Mouse (Mus musculus): Measurements from ENCODE around the gene Rheb.

Gene Rheb

GRCm38 (mm10) chr5:24873221-24873620 lies 30.8 kb upstream of the Rheb start:
- H3K27me3 ChIP-seq (ENCODE audit: insufficient read depth, low read length): no peaks in the 10 kb centered on the region
- peaks cover 18% of the 10 kb centered on the region for H3K36me3 ChIP-seq (ENCODE audit: insufficient read depth, low read length)
- H3K9me3 ChIP-seq (ENCODE audit: low read length): no peaks in the 10 kb centered on the region
- no peak overlapping the region for H3K4me3 ChIP-seq (replicated peaks; ENCODE audit: low read length)
- peaks cover 11% of the 10 kb centered on the region; the same call in 1 of the 2 replicates for H3K4me1 ChIP-seq (replicated peaks; ENCODE audit: low read depth, low read length)
- TF ChIP-seq POU5F1 (IDR thresholded peaks at IDR 0.05; ENCODE audit: borderline replicate concordance, low read length): no peak
- no peak for TF ChIP-seq CTCF (conservative IDR thresholded peaks at IDR 0.05; ENCODE audit: low read length)
- no peak for TF ChIP-seq NANOG (IDR thresholded peaks at IDR 0.05; ENCODE audit: borderline replicate concordance, low read length)

GRCm38 (mm10) chr5:24871276-24871675 lies 28.9 kb upstream of the Rheb start:
- H3K9me3 ChIP-seq (ENCODE audit: low read length): no peaks in the 10 kb centered on the region
- peaks cover 11% of the 10 kb centered on the region; the same call in 1 of the 2 replicates for H3K4me1 ChIP-seq (replicated peaks; ENCODE audit: low read depth, low read length)
- H3K27me3 ChIP-seq (ENCODE audit: insufficient read depth, low read length): no peaks in the 10 kb centered on the region
- no peak for TF ChIP-seq CTCF (conservative IDR thresholded peaks at IDR 0.05; ENCODE audit: low read length)
- TF ChIP-seq NANOG (IDR thresholded peaks at IDR 0.05; ENCODE audit: borderline replicate concordance, low read length): no peak
- TF ChIP-seq POU5F1 (IDR thresholded peaks at IDR 0.05; ENCODE audit: borderline replicate concordance, low read length): no peak
- no peak overlapping the region for H3K4me3 ChIP-seq (replicated peaks; ENCODE audit: low read length)
- peaks cover 21% of the 10 kb centered on the region for H3K36me3 ChIP-seq (ENCODE audit: insufficient read depth, low read length)

GRCm38 (mm10) chr5:24869796-24870289 lies 27.4 kb upstream of the Rheb start:
- no peaks in the 10 kb centered on the region for H3K9me3 ChIP-seq (ENCODE audit: low read length)
- no peaks in the 10 kb centered on the region for H3K27me3 ChIP-seq (ENCODE audit: insufficient read depth, low read length)
- 0 out of 2 replicates have a peak overlapping the region, but pooled peaks have one; percentile 27 for H3K4me3 ChIP-seq (replicated peaks; ENCODE audit: low read length)
- H3K36me3 ChIP-seq (ENCODE audit: insufficient read depth, low read length): peaks cover 10% of the 10 kb centered on the region
- peaks cover 11% of the 10 kb centered on the region; the same call in 1 of the 2 replicates for H3K4me1 ChIP-seq (replicated peaks; ENCODE audit: low read depth, low read length)
- TF ChIP-seq POU5F1 (IDR thresholded peaks at IDR 0.05; ENCODE audit: borderline replicate concordance, low read length) (no peak), NANOG (IDR thresholded peaks at IDR 0.05; ENCODE audit: borderline replicate concordance, low read length) (no peak), CTCF (conservative IDR thresholded peaks at IDR 0.05; ENCODE audit: low read length) (no peak)

- Histone ChIP-seq H3K27me3 (ENCODE audit: insufficient read depth, low read length) (no peaks in the 10 kb centered on the region), H3K36me3 (ENCODE audit: insufficient read depth, low read length) (peaks cover 9% of the 10 kb centered on the region), H3K9me3 (ENCODE audit: low read length) (no peaks in the 10 kb centered on the region), H3K4me3 (replicated peaks; ENCODE audit: low read length) (no peak overlapping the region), H3K4me1 (replicated peaks; ENCODE audit: low read depth, low read length) (peaks cover 7% of the 10 kb centered on the region; the same call in 1 of the 2 replicates)
- TF ChIP-seq POU5F1 (IDR thresholded peaks at IDR 0.05; ENCODE audit: borderline replicate concordance, low read length): no peak
Measured at GRCm38 (mm10) chr5:24863804-24864203, 21.4 kb upstream of the Rheb start.

- TF ChIP-seq POU5F1 (IDR thresholded peaks at IDR 0.05; ENCODE audit: borderline replicate concordance, low read length): no peak
- TF ChIP-seq CTCF (conservative IDR thresholded peaks at IDR 0.05; ENCODE audit: low read length): no peak
- TF ChIP-seq NANOG (IDR thresholded peaks at IDR 0.05; ENCODE audit: borderline replicate concordance, low read length): no peak
- no peaks in the 10 kb centered on the region for H3K36me3 ChIP-seq (ENCODE audit: insufficient read depth, low read length)
- no peak overlapping the region for H3K4me3 ChIP-seq (replicated peaks; ENCODE audit: low read length)
Measured at GRCm38 (mm10) chr5:24861449-24861930, 19.1 kb upstream of the Rheb start.

GRCm38 (mm10) chr5:24860635-24861448 lies 18.4 kb upstream of the Rheb start:
- H3K27me3 ChIP-seq (ENCODE audit: insufficient read depth, low read length): no peaks in the 10 kb centered on the region
- TF ChIP-seq NANOG (IDR thresholded peaks at IDR 0.05; ENCODE audit: borderline replicate concordance, low read length) (no peak), CTCF (conservative IDR thresholded peaks at IDR 0.05; ENCODE audit: low read length) (no peak), POU5F1 (IDR thresholded peaks at IDR 0.05; ENCODE audit: borderline replicate concordance, low read length) (no peak)
- no peak overlapping the region for H3K4me3 ChIP-seq (replicated peaks; ENCODE audit: low read length)
- no peaks in the 10 kb centered on the region for H3K9me3 ChIP-seq (ENCODE audit: low read length)
- H3K36me3 ChIP-seq (ENCODE audit: insufficient read depth, low read length): no peaks in the 10 kb centered on the region
- H3K4me1 ChIP-seq (replicated peaks; ENCODE audit: low read depth, low read length): peaks cover 7% of the 10 kb centered on the region; the same call in 1 of the 2 replicates

More at GRCm38 (mm10) chr5:24861449-24861930, 19.1 kb upstream of the Rheb start:
- Histone ChIP-seq H3K27me3 (ENCODE audit: insufficient read depth, low read length) (no peaks in the 10 kb centered on the region), H3K4me1 (replicated peaks; ENCODE audit: low read depth, low read length) (peaks cover 7% of the 10 kb centered on the region; the same call in 1 of the 2 replicates), H3K9me3 (ENCODE audit: low read length) (no peaks in the 10 kb centered on the region)

- Histone ChIP-seq H3K36me3 (ENCODE audit: insufficient read depth, low read length) (no peaks in the 10 kb centered on the region), H3K4me3 (replicated peaks; ENCODE audit: low read length) (no peak overlapping the region), H3K4me1 (replicated peaks; ENCODE audit: low read depth, low read length) (peaks cover 7% of the 10 kb centered on the region; the same call in 1 of the 2 replicates), H3K27me3 (ENCODE audit: insufficient read depth, low read length) (peaks cover 7% of the 10 kb centered on the region; the same call in 1 of the 2 replicates), H3K9me3 (ENCODE audit: low read length) (no peaks in the 10 kb centered on the region)
- TF ChIP-seq NANOG (IDR thresholded peaks at IDR 0.05; ENCODE audit: borderline replicate concordance, low read length) (no peak), POU5F1 (IDR thresholded peaks at IDR 0.05; ENCODE audit: borderline replicate concordance, low read length) (no peak), CTCF (conservative IDR thresholded peaks at IDR 0.05; ENCODE audit: low read length) (no peak)
Measured at GRCm38 (mm10) chr5:24859771-24860540, 17.5 kb upstream of the Rheb start.

All from E14TG2a.4 (cell line).